Mouse (Mus musculus): ENCODE measurements around the gene Cdk2.

DNA sequence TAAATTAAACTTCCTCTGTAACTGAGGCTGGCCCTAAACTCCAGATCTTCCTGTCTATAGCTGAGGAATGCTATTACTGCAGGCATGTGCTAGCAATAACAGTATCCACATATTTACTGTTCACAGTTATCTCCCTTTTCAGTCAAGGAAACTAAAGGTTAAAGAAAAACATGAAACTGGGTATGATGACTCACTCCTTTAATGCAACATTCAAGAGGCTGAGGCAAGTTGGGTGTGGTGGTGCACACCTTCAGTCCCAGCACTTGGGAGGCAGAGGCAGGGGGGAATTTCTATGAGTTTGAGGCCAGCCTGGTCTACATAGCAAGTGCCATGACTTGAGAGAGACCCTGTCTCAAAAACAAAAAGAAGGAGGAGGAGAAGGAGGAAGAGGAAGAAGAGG, 27.2 kb upstream of the Cdk2 start:
- TF ChIP-seq EP300 (IDR thresholded peaks at IDR 0.05) (no peak), CTCF (IDR thresholded peaks at IDR 0.05) (no peak)

Data from lung, postnatal 0 days (tissue).